Mouse (Mus musculus) small intestine, adult 2 months (tissue): Measurements from ENCODE around the gene Atg2b. TPM values are rescaled to one million over a fixed set of nuclear protein-coding genes. Genes with fewer than 3 reads are reported as not detected.

Experiments
- H3K27ac ChIP-seq: fragments of 200-500 bp; 2 replicates; pipeline ENCODE4 v1.5.1; 2012; ENCODE audit warnings: low read depth, low read length, control low read depth, inconsistent platforms; ENCODE audit not compliant: insufficient read depth
- H3K27me3 ChIP-seq: fragments of 200-500 bp; 2 replicates; pipeline ENCODE4 v1.6.1; 2012; ENCODE audit warnings: mild to moderate bottlenecking, moderate library complexity, low read length, inconsistent platforms; ENCODE audit not compliant: control insufficient read depth, insufficient read depth
- H3K36me3 ChIP-seq: fragments of 200-500 bp; 2 replicates; pipeline ENCODE4 v1.6.1; 2012; ENCODE audit warnings: mild to moderate bottlenecking, low read length, control low read depth, inconsistent platforms; ENCODE audit not compliant: control insufficient read depth, insufficient read depth
- H3K4me1 ChIP-seq: fragments of 200-500 bp; 2 replicates; pipeline ENCODE4 v1.6.1; 2012; ENCODE audit warnings: low read length, inconsistent platforms, mixed read lengths; ENCODE audit not compliant: control insufficient read depth, insufficient read depth, insufficient read length
- H3K4me3 ChIP-seq: fragments of 200-500 bp; 2 replicates; pipeline ENCODE4 v1.5.1; 2012; ENCODE audit warnings: low read depth, mild to moderate bottlenecking, control low read depth, inconsistent platforms, low read length, moderate library complexity
- CTCF ChIP-seq: fragments of 200-500 bp; IDR thresholded peaks from 2 replicates; pipeline ENCODE4 v1.5.1; 2012; ENCODE audit warnings: low read depth, mild to moderate bottlenecking, control low read depth, inconsistent platforms, low read length, moderate library complexity, mixed read lengths; ENCODE audit not compliant: insufficient replicate concordance, insufficient read length; ENCODE audit errors: extremely low read depth
- POLR2A ChIP-seq: fragments of 200-500 bp; IDR thresholded peaks from 2 replicates; pipeline ENCODE4 v1.6.1; 2012; ENCODE audit warnings: low read depth, mild to moderate bottlenecking, control low read depth, inconsistent platforms, low read length, moderate library complexity
- WGBS: fragments of 180-500 bp; shearing (Covaris S2); methylation state at CpG from one replicate; pipeline ENCODE4 v1.1.7; 2018; 5-methylcytosine and 5-hydroxymethylcytosine counted together
- polyA plus RNA-seq: library from polyadenylated mRNA; depleted of rRNA; stranded (reverse); fragments of >200 nt; gene quantifications from 2 replicates; pipeline ENCODE4 v1.2.3, GENCODE M21; 2012

Gene Atg2b
- polyA plus RNA-seq, 1 experiment, result 9.8 TPM

DNA sequence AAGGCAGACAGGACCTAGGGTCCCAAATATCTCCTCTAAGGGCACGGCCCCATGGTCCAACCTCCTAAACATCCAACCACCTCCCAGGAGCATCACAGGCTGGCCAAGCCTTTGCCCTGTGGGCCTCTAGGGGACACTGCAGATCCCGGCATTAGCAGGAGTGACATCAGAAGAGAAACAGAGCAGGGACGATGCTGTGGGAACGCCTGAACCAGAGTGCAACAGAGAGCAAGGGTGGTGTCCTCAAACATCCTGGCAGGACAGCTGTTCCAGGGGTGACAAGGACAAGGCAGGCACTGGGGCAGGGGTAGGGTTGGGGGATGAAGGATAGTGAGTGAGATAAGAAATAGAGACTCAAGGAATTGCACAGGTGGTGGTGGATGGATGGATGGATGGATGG is 78.1 kb downstream of the Atg2b start:
- 0 out of 2 replicates have a peak, but pooled peaks cover 2% of the 10 kb centered on the region for H3K4me1 ChIP-seq
- no peaks in the 10 kb centered on the region for H3K27me3 ChIP-seq
- H3K4me3 ChIP-seq, result no peak overlapping the region
- 71% methylated on average over 4 of the region's 4 CpGs for WGBS
- TF ChIP-seq CTCF (no peak), POLR2A (no peak)
- no peak overlapping the region for H3K27ac ChIP-seq
- H3K36me3 ChIP-seq, result no peaks in the 10 kb centered on the region

DNA sequence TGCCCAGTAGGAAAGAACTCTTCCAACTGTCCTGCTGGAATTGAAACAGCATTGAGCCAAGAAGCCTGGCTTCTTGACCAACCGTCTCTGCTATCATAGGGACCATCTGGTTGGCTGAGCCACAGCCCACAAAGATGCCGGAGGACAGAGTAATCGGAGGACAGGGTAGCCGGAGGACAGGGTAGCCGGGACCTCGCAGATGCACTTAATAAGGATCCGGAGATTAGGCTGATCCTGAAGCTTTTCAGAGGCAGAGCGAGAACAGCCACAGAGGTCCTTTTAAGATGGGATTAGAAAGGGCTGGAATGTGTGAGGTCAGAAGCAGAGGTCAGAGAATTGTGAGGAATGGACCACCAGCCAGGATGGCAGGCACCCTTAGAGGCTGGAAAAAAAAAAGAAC is 79.8 kb downstream of the Atg2b start:
- WGBS, result 69% methylated on average over 8 of the region's 8 CpGs

DNA sequence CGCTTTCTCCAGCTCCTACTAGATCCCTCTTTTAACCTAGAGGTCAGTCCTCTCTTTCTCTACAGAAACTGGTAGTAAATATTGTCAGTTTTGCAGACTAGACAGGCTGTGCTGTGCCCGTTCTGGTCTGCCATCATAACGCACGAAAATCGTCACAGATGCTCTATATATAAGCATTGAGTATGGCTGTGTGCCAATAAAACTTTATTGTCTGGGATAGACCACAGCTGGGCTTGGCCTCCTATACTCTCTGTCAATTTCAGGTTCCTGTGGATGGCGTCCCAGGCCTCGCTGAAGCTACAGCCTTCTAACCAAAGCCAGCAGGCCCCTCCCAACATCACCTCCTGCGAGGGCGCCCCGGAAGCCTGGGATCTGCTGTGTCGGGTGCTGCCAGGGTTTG is 81.1 kb downstream of the Atg2b start:
- H3K27ac ChIP-seq, result no peak overlapping the region
- TF ChIP-seq POLR2A (no peak), CTCF (no peak)
- WGBS, result 82% methylated on average over 11 of the region's 11 CpGs

More for the DNA sequence above, 79.8 kb downstream of the Atg2b start:
- no peaks in the 10 kb centered on the region for H3K36me3 ChIP-seq
- H3K4me1 ChIP-seq, result no peaks in the 10 kb centered on the region
- TF ChIP-seq POLR2A, result no peak
- H3K27me3 ChIP-seq, result no peaks in the 10 kb centered on the region
- no peak overlapping the region for H3K27ac ChIP-seq
- H3K4me3 ChIP-seq, result no peak overlapping the region

DNA sequence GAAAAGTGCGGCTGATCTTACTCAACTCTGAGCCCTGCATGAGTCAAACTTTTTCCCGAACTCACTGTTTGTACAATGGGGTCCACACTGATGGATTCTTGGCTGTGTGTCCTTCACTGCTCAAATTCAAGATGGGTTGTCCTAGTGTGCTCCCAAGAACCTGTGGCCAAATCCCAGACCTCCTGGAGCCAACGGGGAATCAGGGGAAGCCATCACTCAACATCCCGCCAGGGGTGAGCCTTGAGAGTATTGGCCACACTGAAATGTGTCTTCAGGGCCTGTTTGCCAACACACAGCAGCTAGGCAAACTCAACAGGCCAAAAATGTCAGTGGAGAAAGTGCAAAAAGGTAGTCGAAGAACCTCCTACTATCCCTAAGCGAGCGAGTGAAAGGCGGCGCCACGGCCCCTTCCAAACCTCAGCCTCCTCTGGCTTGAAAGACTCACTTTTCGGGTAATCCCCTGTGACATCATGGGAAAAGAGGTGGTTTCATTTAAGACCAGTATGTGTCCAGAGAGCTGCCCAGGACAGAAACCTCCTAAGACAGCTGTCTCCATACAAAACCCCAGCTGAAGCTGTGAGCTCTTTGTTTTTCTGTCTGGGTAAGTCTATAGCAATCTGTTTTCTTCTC is 82.3 kb downstream of the Atg2b start, which contains the start of gene Bdkrb1:
Gene Bdkrb1, plus strand, starts transcription at position 505 of the 630 bp plus-strand sequence.
- Histone ChIP-seq H3K27me3 (no peaks in the 10 kb centered on the region), H3K27ac (no peak within 1 kb of the TSS), H3K36me3 (no peaks in the 10 kb centered on the region), H3K4me3 (no peak within 1 kb of the TSS), H3K4me1 (no peaks in the 10 kb centered on the region)
- 89% methylated on average over 11 of the region's 11 CpGs for WGBS
- TF ChIP-seq CTCF (no peak), POLR2A (no peak)

More for the DNA sequence above, 81.1 kb downstream of the Atg2b start:
- Histone ChIP-seq H3K4me3 (no peak overlapping the region), H3K36me3 (no peaks in the 10 kb centered on the region), H3K4me1 (no peaks in the 10 kb centered on the region), H3K27me3 (no peaks in the 10 kb centered on the region)

- TF ChIP-seq CTCF, result no peak
- TF ChIP-seq POLR2A, result no peak
- Histone ChIP-seq H3K27me3 (no peaks in the 10 kb centered on the region), H3K4me3 (no peak overlapping the region), H3K4me1 (no peaks in the 10 kb centered on the region), H3K36me3 (no peaks in the 10 kb centered on the region), H3K27ac (no peak overlapping the region)
- 45% methylated on average over 6 of the region's 6 CpGs for WGBS
These were observed 83.4 kb downstream of the Atg2b start for GRCm38 (mm10) chr12:105601586-105601985.

DNA sequence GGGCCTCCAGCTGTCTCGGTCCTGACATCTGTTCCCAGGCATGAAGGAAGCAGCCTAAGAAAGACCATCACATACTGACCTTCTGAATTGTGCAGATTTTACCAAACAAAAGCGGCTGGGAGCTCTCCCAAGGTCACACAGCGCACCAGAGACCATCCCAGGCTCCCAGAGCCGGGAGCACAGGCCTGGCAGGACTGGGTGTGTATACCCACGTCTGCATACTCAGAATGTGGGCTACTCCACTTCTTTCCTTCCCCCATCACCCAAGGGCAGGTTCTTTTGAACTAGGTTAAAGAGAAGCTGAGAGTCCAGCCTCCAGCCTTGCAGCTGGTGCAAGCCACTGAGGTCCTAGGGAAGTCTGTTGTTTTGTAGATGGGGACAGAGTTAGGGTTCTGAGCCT is 85.9 kb downstream of the Atg2b start:
- WGBS, result 46% methylated on average over 5 of the region's 5 CpGs
- Histone ChIP-seq H3K27me3 (no peaks in the 10 kb centered on the region), H3K36me3 (no peaks in the 10 kb centered on the region), H3K4me3 (no peak overlapping the region), H3K27ac (no peak overlapping the region), H3K4me1 (no peaks in the 10 kb centered on the region)
- TF ChIP-seq POLR2A (no peak), CTCF (no peak)

GRCm38 (mm10) chr12:105598503-105598902 is 86.5 kb downstream of the Atg2b start:
- H3K27ac ChIP-seq, result no peak overlapping the region
- H3K4me3 ChIP-seq, result no peak overlapping the region
- H3K36me3 ChIP-seq, result no peaks in the 10 kb centered on the region
- no peaks in the 10 kb centered on the region for H3K27me3 ChIP-seq
- TF ChIP-seq POLR2A, result no peak
- TF ChIP-seq CTCF, result no peak
- H3K4me1 ChIP-seq, result no peaks in the 10 kb centered on the region
- WGBS, result 71% methylated on average over 10 of the region's 10 CpGs
